Mouse (Mus musculus) thymus, adult 2 months (tissue): ENCODE measurements at regions not wholly inside any gene's neighbourhood (a gene's known extent, or its start where the extent isn't known, plus 50 kb on each side); places are given as distances from the start of the nearest gene placed in this dataset.

Experiments
- DNase-seq: peaks from one replicate; pipeline ENCODE4 v3.0.0; 2021
- H3K27ac ChIP-seq: fragments of 200-500 bp; 2 replicates; pipeline ENCODE4 v1.5.1; 2012; ENCODE audit warnings: low read length, control low read depth; ENCODE audit not compliant: control insufficient read depth, insufficient read depth
- H3K27me3 ChIP-seq: fragments of 200-500 bp; 2 replicates; pipeline ENCODE4 v1.6.1; 2012; ENCODE audit warnings: mild to moderate bottlenecking, low read length, moderate library complexity, mixed read lengths; ENCODE audit not compliant: control insufficient read depth, insufficient read depth
- H3K36me3 ChIP-seq: fragments of 200-500 bp; 2 replicates; pipeline ENCODE4 v1.6.1; 2012; ENCODE audit warnings: mild to moderate bottlenecking, low read length, moderate library complexity; ENCODE audit not compliant: control insufficient read depth, insufficient read depth
- H3K4me1 ChIP-seq: fragments of 200-500 bp; replicated peaks from 2 replicates; pipeline ENCODE4 v1.6.1; 2012; ENCODE audit warnings: low read length; ENCODE audit not compliant: control insufficient read depth, insufficient read depth
- H3K4me3 ChIP-seq: fragments of 200-500 bp; 2 replicates; pipeline ENCODE4 v1.5.1; 2012; ENCODE audit warnings: mild to moderate bottlenecking, low read length, control low read depth, moderate library complexity; ENCODE audit not compliant: control insufficient read depth, insufficient read depth
- CTCF ChIP-seq: fragments of 200-500 bp; IDR thresholded peaks from 2 replicates; pipeline ENCODE4 v1.5.1; 2012; ENCODE audit warnings: mild to moderate bottlenecking, control low read depth, low read length, moderate library complexity, borderline replicate concordance; ENCODE audit not compliant: control insufficient read depth, poor library complexity, insufficient read depth; ENCODE audit errors: extremely low read depth
- POLR2A ChIP-seq: fragments of 200-500 bp; IDR thresholded peaks from 2 replicates; pipeline ENCODE4 v1.6.1; 2012; ENCODE audit warnings: mild to moderate bottlenecking, low read length, control low read depth, moderate library complexity; ENCODE audit not compliant: control insufficient read depth, poor library complexity, insufficient read depth; ENCODE audit errors: extremely low read depth
- WGBS: fragments of 180-500 bp; shearing (Covaris S2); methylation state at CpG from one replicate; pipeline ENCODE4 v1.1.7; 2018; 5-methylcytosine and 5-hydroxymethylcytosine counted together

GRCm38 (mm10) chr19:14289331-14289737 lies 308.5 kb downstream of the Tle4 start:
- Histone ChIP-seq H3K36me3 (no peaks in the 10 kb centered on the region), H3K27me3 (no peaks in the 10 kb centered on the region), H3K27ac (no peak overlapping the region), H3K4me3 (no peak overlapping the region), H3K4me1 (no peaks in the 10 kb centered on the region)
- WGBS = 95% methylated on average over 1 of the region's 1 CpGs
- DNase-seq = no peak
- TF ChIP-seq POLR2A (no peak), CTCF (no peak)

DNA sequence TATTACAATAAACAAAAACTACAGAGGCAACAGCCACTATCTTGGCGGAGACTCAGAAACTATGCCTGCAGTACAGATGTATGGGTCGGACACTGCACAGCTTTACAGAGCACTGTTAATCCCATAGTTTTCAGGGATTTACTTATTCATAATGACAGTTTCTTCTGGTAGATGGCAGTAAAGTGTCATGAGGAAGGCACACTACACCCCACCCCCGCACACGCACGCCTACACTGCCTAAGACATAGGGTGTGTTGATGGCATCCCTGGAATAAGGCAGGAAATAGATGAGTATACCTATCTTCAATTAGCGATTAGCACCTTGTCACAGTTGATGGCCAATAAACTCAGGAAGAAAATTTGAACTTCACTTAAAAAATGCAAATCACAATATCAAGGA lies 306.9 kb downstream of the Tle4 start:
- Histone ChIP-seq H3K36me3 (no peaks in the 10 kb centered on the region), H3K27ac (no peak overlapping the region), H3K4me1 (no peaks in the 10 kb centered on the region), H3K4me3 (no peak overlapping the region), H3K27me3 (no peaks in the 10 kb centered on the region)
- DNase-seq = no peak
- TF ChIP-seq CTCF (no peak), POLR2A (no peak)
- WGBS = 93% methylated on average over 6 of the region's 6 CpGs

DNA sequence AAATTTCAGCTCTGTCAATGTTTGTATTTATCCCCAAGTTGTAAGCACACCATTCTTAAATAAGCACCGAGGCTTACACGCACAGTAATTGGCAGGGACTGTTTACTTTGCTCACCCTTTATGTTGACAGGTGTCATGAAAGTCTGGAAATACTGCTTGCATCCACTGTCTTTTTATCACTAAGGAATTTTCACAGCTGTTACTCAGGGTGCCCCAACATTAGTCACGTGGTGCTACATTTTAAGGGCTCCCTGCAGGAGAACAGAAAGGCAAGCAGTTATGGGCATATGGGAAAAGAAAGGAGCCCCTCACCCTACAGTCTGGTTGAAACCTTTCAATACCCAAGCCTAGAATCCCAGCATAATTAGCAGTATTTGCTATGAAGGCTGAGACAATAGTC lies 304.7 kb downstream of the Tle4 start:
- TF ChIP-seq POLR2A = no peak
- no peak for TF ChIP-seq CTCF
- H3K4me1 ChIP-seq = no peaks in the 10 kb centered on the region
- H3K27ac ChIP-seq = no peak overlapping the region
- H3K4me3 ChIP-seq = no peak overlapping the region
- 94% methylated on average over 3 of the region's 3 CpGs for WGBS
- H3K36me3 ChIP-seq = no peaks in the 10 kb centered on the region
- no peak for DNase-seq
- H3K27me3 ChIP-seq = no peaks in the 10 kb centered on the region

GRCm38 (mm10) chr19:14301176-14301943 lies 296.5 kb downstream of the Tle4 start:
- DNase-seq = no peak
- TF ChIP-seq CTCF (no peak), POLR2A (no peak)
- Histone ChIP-seq H3K4me3 (no peak overlapping the region), H3K36me3 (no peaks in the 10 kb centered on the region), H3K27me3 (no peaks in the 10 kb centered on the region), H3K27ac (no peak overlapping the region), H3K4me1 (no peaks in the 10 kb centered on the region)
- 96% methylated on average over 6 of the region's 6 CpGs for WGBS

- no peaks in the 10 kb centered on the region for H3K36me3 ChIP-seq
- H3K4me3 ChIP-seq = no peak overlapping the region
- TF ChIP-seq CTCF (no peak), POLR2A (no peak)
- no peaks in the 10 kb centered on the region for H3K27me3 ChIP-seq
- H3K4me1 ChIP-seq = no peaks in the 10 kb centered on the region
- no peak for DNase-seq
- H3K27ac ChIP-seq = no peak overlapping the region
- whole genome bisulfite sequencing = 87% methylated on average over 7 of the region's 7 CpGs
Measured at GRCm38 (mm10) chr19:14314301-14314700, 283.6 kb downstream of the Tle4 start.

- no peak overlapping the region for H3K4me3 ChIP-seq
- TF ChIP-seq CTCF (no peak), POLR2A (no peak)
- DNase-seq = no peak
- H3K4me1 ChIP-seq = no peaks in the 10 kb centered on the region
- H3K27me3 ChIP-seq = no peaks in the 10 kb centered on the region
- H3K36me3 ChIP-seq = no peaks in the 10 kb centered on the region
- no peak overlapping the region for H3K27ac ChIP-seq
- 91% methylated on average over 3 of the region's 3 CpGs for WGBS
Measured at GRCm38 (mm10) chr19:14319677-14320191, 278.1 kb downstream of the Tle4 start.
